Mouse (Mus musculus) granulocyte monocyte progenitor cell, adult 5-6 weeks (primary cell): Measurements from ENCODE around the gene Fbxo34. TPM values are rescaled to one million over a fixed set of nuclear protein-coding genes. Genes with fewer than 3 reads are reported as not detected.
"Not testable (repeated sequence)": the region's sequence is repeated elsewhere in the genome, so short reads cannot be mapped to it uniquely, and the experiment has no call there.

ENCODE experiments used
- ATAC-seq: replicated peaks from 2 replicates; pipeline ENCODE4 v1.8.0; 2016; ENCODE audit warnings: mild to moderate bottlenecking, moderate TSS enrichment, inconsistent platforms; ENCODE audit not compliant: poor library complexity, severe bottlenecking
- total RNA-seq, 2 experiments: library from RNA; stranded (forward) in 1 of 2; stranded (reverse) in 1 of 2; fragments of 200-712, 200-1000 nt in 1 of 2; fragments of >200 nt in 1 of 2; fragmentation: Nextera tagmentation in 1 of 2; gene quantifications; 2 replicates each; pipeline ENCODE4 v1.2.3; 2014 to 2017

The Fbxo34 gene
- total RNA-seq, 2 experiments from 2014 or later = 13.2 to 32.9 TPM

- ATAC-seq = no peak
Measured at GRCm38 (mm10) chr14:47551668-47552067, 101.4 kb downstream of the Fbxo34 start.

GRCm38 (mm10) chr14:47553380-47553779, 103.2 kb downstream of the Fbxo34 start:
- ATAC-seq = no peak

- peak; percentile 83 for ATAC-seq
Measured at GRCm38 (mm10) chr14:47554236-47554635, 104.0 kb downstream of the Fbxo34 start.

GRCm38 (mm10) chr14:47555225-47555624, 105.0 kb downstream of the Fbxo34 start:
- no peak for ATAC-seq

- no peak for ATAC-seq
Measured at GRCm38 (mm10) chr14:47560714-47561113, 110.5 kb downstream of the Fbxo34 start.

GRCm38 (mm10) chr14:47562530-47562929, 112.3 kb downstream of the Fbxo34 start:
- ATAC-seq = peak; percentile 82

GRCm38 (mm10) chr14:47563106-47563505, 112.9 kb downstream of the Fbxo34 start:
- no peak for ATAC-seq

GRCm38 (mm10) chr14:47567962-47568652, 117.9 kb downstream of the Fbxo34 start:
- ATAC-seq = peak; percentile 95

GRCm38 (mm10) chr14:47570549-47570948, 120.3 kb downstream of the Fbxo34 start, which contains the start of gene Atg14:
Gene Atg14, minus strand, starts transcription at chr14:47570649.
- not testable (repeated sequence) for ATAC-seq

GRCm38 (mm10) chr14:47572707-47573106, 122.5 kb downstream of the Fbxo34 start:
- ATAC-seq = no peak

GRCm38 (mm10) chr14:47574721-47575120, 124.5 kb downstream of the Fbxo34 start:
- ATAC-seq = no peak

GRCm38 (mm10) chr14:47576687-47577086, 126.5 kb downstream of the Fbxo34 start:
- no peak for ATAC-seq

GRCm38 (mm10) chr14:47578086-47578485, 127.9 kb downstream of the Fbxo34 start:
- no peak for ATAC-seq

- ATAC-seq = no peak
Measured at GRCm38 (mm10) chr14:47581280-47581679, 131.1 kb downstream of the Fbxo34 start.

Other genes with a start within 250 kb of the Fbxo34 start
- gene Wdhd1, start 173.6 kb upstream of the Fbxo34 start, total RNA-seq (2014; fragmentation: Nextera tagmentation) = 69.3 and 69.4 TPM in 2 replicates
- gene Wdhd1, start 173.6 kb upstream of the Fbxo34 start, total RNA-seq (2017) = 105 and 136 TPM in 2 replicates
- gene Socs4, start 173.5 kb upstream of the Fbxo34 start, total RNA-seq (2014; fragmentation: Nextera tagmentation) = 18.5 and 21.7 TPM in 2 replicates
- gene Socs4, start 173.5 kb upstream of the Fbxo34 start, total RNA-seq (2017) = 30.5 and 32.7 TPM in 2 replicates
- gene Mapk1ip1l, start 152.2 kb upstream of the Fbxo34 start, total RNA-seq (2014; fragmentation: Nextera tagmentation) = 74.2 and 86.7 TPM in 2 replicates
- gene Mapk1ip1l, start 152.2 kb upstream of the Fbxo34 start, total RNA-seq (2017) = 42.9 and 51.7 TPM in 2 replicates
- 5.3 and 11.2 TPM in 2 replicates for gene Lgals3, start 82.7 kb upstream of the Fbxo34 start, total RNA-seq (2014; fragmentation: Nextera tagmentation)
- gene Lgals3, start 82.7 kb upstream of the Fbxo34 start, total RNA-seq (2017) = 9.5 and 10.8 TPM in 2 replicates
- gene Dlgap5, start 32.0 kb upstream of the Fbxo34 start, total RNA-seq (2014; fragmentation: Nextera tagmentation) = 22.0 and 42.3 TPM in 2 replicates
- gene Dlgap5, start 32.0 kb upstream of the Fbxo34 start, total RNA-seq (2017) = 71.8 and 72.0 TPM in 2 replicates
- 7.2 and 11.2 TPM in 2 replicates for gene Atg14, start 120.2 kb downstream of the Fbxo34 start, total RNA-seq (2014; fragmentation: Nextera tagmentation)
- 6.5 and 6.9 TPM in 2 replicates for gene Atg14, start 120.2 kb downstream of the Fbxo34 start, total RNA-seq (2017)
- gene Ktn1, start 198.0 kb downstream of the Fbxo34 start, total RNA-seq (2014; fragmentation: Nextera tagmentation) = 19.8 and 58.5 TPM in 2 replicates
- gene Ktn1, start 198.0 kb downstream of the Fbxo34 start, total RNA-seq (2017) = 33.9 and 68.1 TPM in 2 replicates